Comparison of ENCODE assay signal across 18 mouse cellular contexts in genomic region chr8:114618908-114619508, GRCm38 (mm10).
DNase-seq lines count a peak whose midpoint lies in the region; ATAC-seq lines count a peak whose summit lies in the region.
"Had no signal": no experiment of that assay in that cellular context is flagged by ENCODE, and none has a peak within 500 bp of the region (broad histone marks: within the 10 kb centered on the region; RNA-seq: fewer than 3 reads in every experiment).

No protein-coding gene starts in this region.

- peak overlapping the region; percentile 22 for H3K4me2 ChIP-seq in heart, embryonic 12.5 days
- H3K4me2 ChIP-seq in kidney, embryonic 14.5 days (replicated peaks; ENCODE audit: low read depth, low read length), result no peak overlapping the region
- no peak overlapping the region for H3K4me2 ChIP-seq in lung, embryonic 16.5 days (ENCODE audit: low read depth, low read length)
- H3K4me2 ChIP-seq in stomach, embryonic 16.5 days (ENCODE audit: low read depth, low read length), result no peak overlapping the region
- H3K4me2 ChIP-seq: limb, embryonic 13.5 days; liver, embryonic 12.5 days; midbrain, embryonic 11.5 days had no signal

- no peak overlapping the region for H3K4me3 ChIP-seq in heart, embryonic 12.5 days
- no peak overlapping the region for H3K4me3 ChIP-seq in kidney, embryonic 14.5 days (ENCODE audit: low read length)
- H3K4me3 ChIP-seq in lung, embryonic 16.5 days (ENCODE audit: low read length), result no peak overlapping the region
- H3K4me3 ChIP-seq in stomach, embryonic 16.5 days (replicated peaks; ENCODE audit: low read length), result no peak overlapping the region
- H3K4me3 ChIP-seq: limb, embryonic 13.5 days; liver, embryonic 12.5 days had no signal

- H3K36me3 ChIP-seq in heart, embryonic 12.5 days, result no peaks in the 10 kb centered on the region
- no peaks in the 10 kb centered on the region for H3K36me3 ChIP-seq in kidney, embryonic 14.5 days (ENCODE audit: control insufficient read depth, insufficient read depth, low read length)
- no peaks in the 10 kb centered on the region for H3K36me3 ChIP-seq in lung, embryonic 16.5 days (ENCODE audit: control insufficient read depth, insufficient read depth, low read length)
- no peaks in the 10 kb centered on the region for H3K36me3 ChIP-seq in stomach, embryonic 16.5 days (ENCODE audit: control insufficient read depth, insufficient read depth, low read length)
- H3K36me3 ChIP-seq: limb, embryonic 13.5 days; liver, embryonic 12.5 days had no signal

- no peak overlapping the region for H3K27ac ChIP-seq in heart, embryonic 12.5 days (ENCODE audit: poor library complexity, severe bottlenecking)
- H3K27ac ChIP-seq in kidney, embryonic 14.5 days (ENCODE audit: low read depth, low read length), result no peak overlapping the region
- peak overlapping the region; percentile 63 for H3K27ac ChIP-seq in lung, embryonic 16.5 days (ENCODE audit: low read length)
- H3K27ac ChIP-seq in stomach, embryonic 16.5 days (ENCODE audit: low read length), result peak overlapping the region; percentile 2; the same call in 1 of the 2 replicates
- H3K27ac ChIP-seq: limb, embryonic 13.5 days; liver, embryonic 12.5 days had no signal

- 35% methylated on average over 9 of the region's 9 CpGs for WGBS in heart, embryonic 12.5 days
- 22% methylated on average over 9 of the region's 9 CpGs for WGBS in kidney, embryonic 14.5 days
- WGBS in lung, embryonic 16.5 days, result 41% methylated on average over 9 of the region's 9 CpGs
- 37% methylated on average over 9 of the region's 9 CpGs for WGBS in stomach, embryonic 16.5 days

- intact Hi-C loops in heart, postnatal 25 days (cut with DNase I), result no loop called here
- intact Hi-C loops in gastrocnemius, postnatal 36 days (cut with DNase I), result no loop called here

- no peak overlapping the region for H3K9ac ChIP-seq in heart, embryonic 12.5 days
- no peak overlapping the region for H3K9ac ChIP-seq in kidney, embryonic 14.5 days (ENCODE audit: low read depth, low read length)
- no peak overlapping the region for H3K9ac ChIP-seq in lung, embryonic 16.5 days (ENCODE audit: low read length)
- H3K9ac ChIP-seq in stomach, embryonic 16.5 days (ENCODE audit: low read length), result no peak overlapping the region
- H3K9ac ChIP-seq: limb, embryonic 13.5 days; liver, embryonic 12.5 days had no signal

- H3K27me3 ChIP-seq in heart, embryonic 12.5 days (replicated peaks), result peaks cover 4% of the 10 kb centered on the region; the same call in 1 of the 2 replicates
- H3K27me3 ChIP-seq in kidney, embryonic 14.5 days (ENCODE audit: control insufficient read depth, insufficient read depth, low read length), result no peaks in the 10 kb centered on the region
- H3K27me3 ChIP-seq in lung, embryonic 16.5 days (ENCODE audit: control insufficient read depth, insufficient read depth, low read depth, low read length), result no peaks in the 10 kb centered on the region
- H3K27me3 ChIP-seq in stomach, embryonic 16.5 days (ENCODE audit: control insufficient read depth, insufficient read depth, low read length), result no peaks in the 10 kb centered on the region
- H3K27me3 ChIP-seq: liver, embryonic 12.5 days had no signal

- no peak for DNase-seq in heart, postnatal 25 days (ENCODE audit: low spot score)
- DNase-seq in kidney, adult 18-20 months, result no peak
- DNase-seq in lung, postnatal 36 days, result no peak
- DNase-seq in gastrocnemius, postnatal 36 days, result no peak
- DNase-seq: adrenal gland, postnatal 25 days; cerebellum, adult 11 months; cerebellum, adult 9-11 months; gastrocnemius, postnatal 25 days; kidney, postnatal 25 days; layer of hippocampus, postnatal 36 days; lung, adult 18-20 months had no signal

- peaks cover 10% of the 10 kb centered on the region for H3K4me1 ChIP-seq in heart, embryonic 12.5 days (replicated peaks)
- H3K4me1 ChIP-seq in kidney, embryonic 14.5 days (ENCODE audit: control insufficient read depth, insufficient read depth, low read length), result peaks cover 9% of the 10 kb centered on the region; the same call in 1 of the 2 replicates
- H3K4me1 ChIP-seq in lung, embryonic 16.5 days (replicated peaks; ENCODE audit: control insufficient read depth, insufficient read depth, low read length), result peaks cover 6% of the 10 kb centered on the region
- H3K4me1 ChIP-seq in stomach, embryonic 16.5 days (ENCODE audit: control insufficient read depth, insufficient read depth, low read length), result no peaks in the 10 kb centered on the region
- H3K4me1 ChIP-seq: liver, embryonic 12.5 days had no signal

- no peaks in the 10 kb centered on the region for H3K9me3 ChIP-seq in heart, embryonic 12.5 days (replicated peaks)
- no peaks in the 10 kb centered on the region for H3K9me3 ChIP-seq in kidney, embryonic 14.5 days (ENCODE audit: control insufficient read depth, low read length)
- H3K9me3 ChIP-seq in lung, embryonic 16.5 days (ENCODE audit: control insufficient read depth, low read length), result no peaks in the 10 kb centered on the region
- no peaks in the 10 kb centered on the region for H3K9me3 ChIP-seq in stomach, embryonic 16.5 days (replicated peaks; ENCODE audit: control insufficient read depth, low read length)
- H3K9me3 ChIP-seq: liver, embryonic 12.5 days had no signal

- ATAC-seq in heart, embryonic 12.5 days (ENCODE audit: insufficient number of reproducible peaks, low FRiP score), result no peak
- ATAC-seq in kidney, embryonic 14.5 days (ENCODE audit: low FRiP score, low TSS enrichment), result 0 out of 2 replicates have a peak, but pooled peaks have one; percentile 35
- ATAC-seq in lung, embryonic 16.5 days (ENCODE audit: low read depth), result peak; percentile 68
- peak; percentile 76 for ATAC-seq in stomach, embryonic 16.5 days (ENCODE audit: insufficient read depth, low FRiP score)
- ATAC-seq: liver, embryonic 12.5 days had no signal

Comparison
In these comparisons a context has a peak if more than half of its experiments do, and no peak if none do; other contexts are left out.
1. H3K27ac ChIP-seq: peak in lung, embryonic 16.5 days (single experiment) and stomach, embryonic 16.5 days (single experiment); none in heart, embryonic 12.5 days (single experiment) and kidney, embryonic 14.5 days (single experiment).